Mouse (Mus musculus): ENCODE results near the gene Batf2.
"Not testable (repeated sequence)": the region's sequence is repeated elsewhere in the genome, so short reads cannot be mapped to it uniquely, and the experiment has no call there.

Batf2 gene

GRCm38 (mm10) chr19:6140678-6141393 is at the start of gene Batf2:
Gene Batf2 (plus strand): TSS chr19:6140983.
- DNase-seq (ENCODE audit: low read depth): peak; percentile 89

- DNase-seq (ENCODE audit: low read depth): no peak
Measured at GRCm38 (mm10) chr19:6094119-6094518, 46.7 kb upstream of the Batf2 start, which contains the start of gene AC131692.1. Gene AC131692.1 (plus strand): TSS chr19:6094419.

GRCm38 (mm10) chr19:6097847-6098246 is 42.9 kb upstream of the Batf2 start:
- no peak for DNase-seq (ENCODE audit: low read depth)

- no peak for DNase-seq (ENCODE audit: low read depth)
Measured at GRCm38 (mm10) chr19:6101186-6101585, 39.6 kb upstream of the Batf2 start.

GRCm38 (mm10) chr19:6102169-6102853 is 38.5 kb upstream of the Batf2 start:
- no peak for DNase-seq (ENCODE audit: low read depth)

GRCm38 (mm10) chr19:6104476-6104875 is 36.3 kb upstream of the Batf2 start:
- DNase-seq (ENCODE audit: low read depth): no peak

- DNase-seq (ENCODE audit: low read depth): no peak
Measured at GRCm38 (mm10) chr19:6105586-6105985, 35.2 kb upstream of the Batf2 start, which contains the start of gene Naaladl1. Gene Naaladl1 (plus strand): TSS chr19:6105782.

- DNase-seq (ENCODE audit: low read depth): no peak
Measured at GRCm38 (mm10) chr19:6113116-6113515, 27.7 kb upstream of the Batf2 start.

- DNase-seq (ENCODE audit: low read depth): no peak
Measured at GRCm38 (mm10) chr19:6116113-6116850, 24.5 kb upstream of the Batf2 start.

GRCm38 (mm10) chr19:6117346-6117985 is 23.3 kb upstream of the Batf2 start:
- DNase-seq (ENCODE audit: low read depth): no peak

- peak; percentile 91 for DNase-seq (ENCODE audit: low read depth)
Measured at GRCm38 (mm10) chr19:6117986-6118676, 22.7 kb upstream of the Batf2 start, which contains the start of gene Sac3d1. Gene Sac3d1 (minus strand): TSS chr19:6118650.

- no peak for DNase-seq (ENCODE audit: low read depth)
Measured at GRCm38 (mm10) chr19:6118677-6119185, 22.1 kb upstream of the Batf2 start.

- DNase-seq (ENCODE audit: low read depth): no peak
Measured at GRCm38 (mm10) chr19:6121761-6122160, 19.0 kb upstream of the Batf2 start.

- no peak for DNase-seq (ENCODE audit: low read depth)
Measured at GRCm38 (mm10) chr19:6123330-6123729, 17.5 kb upstream of the Batf2 start.

- DNase-seq (ENCODE audit: low read depth): no peak
Measured at GRCm38 (mm10) chr19:6124898-6125297, 15.9 kb upstream of the Batf2 start.

GRCm38 (mm10) chr19:6126289-6126688 is 14.5 kb upstream of the Batf2 start:
- peak; percentile 72 for DNase-seq (ENCODE audit: low read depth)

- no peak for DNase-seq (ENCODE audit: low read depth)
Measured at GRCm38 (mm10) chr19:6126789-6127580, 13.8 kb upstream of the Batf2 start.

GRCm38 (mm10) chr19:6127760-6128341 is 12.9 kb upstream of the Batf2 start, which contains the start of gene Snx15:
Gene Snx15 (minus strand): TSS chr19:6128304.
- peak; percentile 94 for DNase-seq (ENCODE audit: low read depth)

- DNase-seq (ENCODE audit: low read depth): not testable (repeated sequence)
Measured at GRCm38 (mm10) chr19:6130414-6131128, 10.2 kb upstream of the Batf2 start.

All from c-Kit-positive CD71-negative TER-119-negative erythroid progenitor cells, embryonic 14.5 days (primary cell).